Mouse (Mus musculus): ENCODE measurements around the gene Sugp1.
"Not testable (repeated sequence)": the region's sequence is repeated elsewhere in the genome, so short reads cannot be mapped to it uniquely, and the experiment has no call there.

Gene Sugp1

GRCm38 (mm10) chr8:70043996-70044395 is 1.4 kb downstream of the Sugp1 start:
- DNase-seq (ENCODE audit: low spot score), result no peak

GRCm38 (mm10) chr8:70049662-70050061 is 7.0 kb downstream of the Sugp1 start:
- no peak for DNase-seq (ENCODE audit: low spot score)

- DNase-seq (ENCODE audit: low spot score), result not testable (repeated sequence)
Measured at GRCm38 (mm10) chr8:70050434-70050833, 7.8 kb downstream of the Sugp1 start.

GRCm38 (mm10) chr8:70057721-70058120 is 15.1 kb downstream of the Sugp1 start:
- no peak for DNase-seq (ENCODE audit: low spot score)

- DNase-seq (ENCODE audit: low spot score), result no peak
Measured at GRCm38 (mm10) chr8:70071836-70072440, 29.3 kb downstream of the Sugp1 start.

GRCm38 (mm10) chr8:70072441-70073069 is 29.9 kb downstream of the Sugp1 start, which contains the start of gene Tm6sf2:
Gene Tm6sf2 (plus strand): TSS chr8:70072924.
- no peak for DNase-seq (ENCODE audit: low spot score)

GRCm38 (mm10) chr8:70073120-70073519 is 30.5 kb downstream of the Sugp1 start:
- DNase-seq (ENCODE audit: low spot score), result no peak

- no peak for DNase-seq (ENCODE audit: low spot score)
Measured at GRCm38 (mm10) chr8:70073682-70074081, 31.1 kb downstream of the Sugp1 start.

- DNase-seq (ENCODE audit: low spot score), result no peak
Measured at GRCm38 (mm10) chr8:70081976-70082375, 39.4 kb downstream of the Sugp1 start.

GRCm38 (mm10) chr8:70083285-70083684 is 40.7 kb downstream of the Sugp1 start, which contains the start of gene Hapln4:
Gene Hapln4 (plus strand): TSS chr8:70083457.
- no peak for DNase-seq (ENCODE audit: low spot score)

- no peak for DNase-seq (ENCODE audit: low spot score)
Measured at GRCm38 (mm10) chr8:70084191-70085065, 41.8 kb downstream of the Sugp1 start.

GRCm38 (mm10) chr8:70086151-70086550 is 43.5 kb downstream of the Sugp1 start:
- DNase-seq (ENCODE audit: low spot score), result no peak

GRCm38 (mm10) chr8:70087237-70087636 is 44.6 kb downstream of the Sugp1 start:
- DNase-seq (ENCODE audit: low spot score), result no peak

- no peak for DNase-seq (ENCODE audit: low spot score)
Measured at GRCm38 (mm10) chr8:70087836-70088650, 45.4 kb downstream of the Sugp1 start.

- DNase-seq (ENCODE audit: low spot score), result no peak
Measured at GRCm38 (mm10) chr8:70089296-70089960, 46.8 kb downstream of the Sugp1 start.

- DNase-seq (ENCODE audit: low spot score), result no peak
Measured at GRCm38 (mm10) chr8:70092786-70093185, 50.2 kb downstream of the Sugp1 start.

GRCm38 (mm10) chr8:70099276-70099675 is 56.7 kb downstream of the Sugp1 start:
- no peak for DNase-seq (ENCODE audit: low spot score)

- no peak for DNase-seq (ENCODE audit: low spot score)
Measured at GRCm38 (mm10) chr8:70100241-70100640, 57.6 kb downstream of the Sugp1 start.

GRCm38 (mm10) chr8:70104506-70104905 is 61.9 kb downstream of the Sugp1 start:
- no peak for DNase-seq (ENCODE audit: low spot score)

- DNase-seq (ENCODE audit: low spot score), result no peak
Measured at GRCm38 (mm10) chr8:70104922-70105321, 62.3 kb downstream of the Sugp1 start.

- no peak for DNase-seq (ENCODE audit: low spot score)
Measured at GRCm38 (mm10) chr8:70110451-70110850, 67.8 kb downstream of the Sugp1 start.

Measured in urinary bladder, postnatal 10 days (tissue).